In genomic region chr7:96660907-96661306, GRCm38 (mm10) we compare ENCODE assay signal across 9 mouse cellular contexts.
DNase-seq lines count a peak whose midpoint lies in the region; ATAC-seq lines count a peak whose summit lies in the region.
"Had no signal": no experiment of that assay in that cellular context is flagged by ENCODE, and none has a peak within 500 bp of the region (broad histone marks: within the 10 kb centered on the region; RNA-seq: fewer than 3 reads in every experiment).

No protein-coding gene starts in this region.

- DNase-seq in heart, adult 18-20 months = no peak
- DNase-seq in embryonic facial prominence, embryonic 10.5 days (ENCODE audit: low spot score) = no peak
- no peak for DNase-seq in midbrain, embryonic 11.5 days (ENCODE audit: low spot score, missing footprints)
- DNase-seq in right cerebral cortex, postnatal 25 days = no peak
- no peak for DNase-seq in gastrocnemius, postnatal 14 days
- no peak for DNase-seq in embryo, embryonic 9.5 days (ENCODE audit: extremely low spot score)

- no peaks in the 10 kb centered on the region for H3K9me3 ChIP-seq in heart, embryonic 14.5 days (ENCODE audit: control insufficient read depth, low read length)
- H3K9me3 ChIP-seq in embryonic facial prominence, embryonic 10.5 days = no peaks in the 10 kb centered on the region
- H3K9me3 ChIP-seq in hindbrain, embryonic 16.5 days (ENCODE audit: control insufficient read depth, low read length) = no peaks in the 10 kb centered on the region
- H3K9me3 ChIP-seq in midbrain, embryonic 11.5 days (ENCODE audit: control insufficient read depth, low read length) = no peaks in the 10 kb centered on the region

- H3K27ac ChIP-seq in heart, embryonic 14.5 days (replicated peaks in 1 of 2; ENCODE audit: control insufficient read depth in 1 of 2, insufficient read depth in 1 of 2, low read depth in 2 of 2, low read length in 2 of 2) = 0 out of 4 replicates have a peak overlapping the region, but pooled peaks of 1 of the 2 experiments have one; percentile 44
- peak overlapping the region; percentile 78 for H3K27ac ChIP-seq in embryonic facial prominence, embryonic 10.5 days (replicated peaks)
- H3K27ac ChIP-seq in hindbrain, embryonic 16.5 days (ENCODE audit: low read depth, low read length) = no peak overlapping the region
- H3K27ac ChIP-seq in midbrain, embryonic 11.5 days (ENCODE audit: low read depth, low read length) = no peak overlapping the region

- intact Hi-C loops in gastrocnemius, postnatal 14 days (cut with DNase I; ENCODE audit: low total_unique reads) = no loop called here

- peaks cover 23 to 36% of the 10 kb centered on the region in 2 experiments for H3K4me1 ChIP-seq in heart, embryonic 14.5 days (ENCODE audit: control insufficient read depth in 2 of 2, insufficient read depth in 2 of 2, low read length in 2 of 2)
- peaks cover 89% of the 10 kb centered on the region for H3K4me1 ChIP-seq in embryonic facial prominence, embryonic 10.5 days
- peaks cover 8% of the 10 kb centered on the region for H3K4me1 ChIP-seq in hindbrain, embryonic 16.5 days (ENCODE audit: control insufficient read depth, insufficient read depth, low read depth, low read length)
- peaks cover 30% of the 10 kb centered on the region for H3K4me1 ChIP-seq in midbrain, embryonic 11.5 days (ENCODE audit: control insufficient read depth, insufficient read depth, low read length)

- no peaks in the 10 kb centered on the region for H3K36me3 ChIP-seq in heart, embryonic 14.5 days (ENCODE audit: control insufficient read depth, insufficient read depth, low read length)
- H3K36me3 ChIP-seq in embryonic facial prominence, embryonic 10.5 days (replicated peaks) = no peaks in the 10 kb centered on the region
- H3K36me3 ChIP-seq in hindbrain, embryonic 16.5 days (ENCODE audit: control insufficient read depth, insufficient read depth, low read length) = no peaks in the 10 kb centered on the region
- H3K36me3 ChIP-seq in midbrain, embryonic 11.5 days (ENCODE audit: control insufficient read depth, insufficient read depth, low read length) = no peaks in the 10 kb centered on the region

- no peak overlapping the region for H3K9ac ChIP-seq in heart, embryonic 14.5 days (ENCODE audit: low read length)
- H3K9ac ChIP-seq in hindbrain, embryonic 16.5 days (ENCODE audit: low read depth, low read length) = no peak overlapping the region
- no peak overlapping the region for H3K9ac ChIP-seq in midbrain, embryonic 11.5 days (ENCODE audit: low read length)

- H3K4me2 ChIP-seq in heart, embryonic 14.5 days (ENCODE audit: low read length) = peak overlapping the region; percentile 21; the same call in 1 of the 2 replicates
- no peak overlapping the region for H3K4me2 ChIP-seq in hindbrain, embryonic 16.5 days (ENCODE audit: low read length)
- no peak overlapping the region for H3K4me2 ChIP-seq in midbrain, embryonic 11.5 days

- no peak overlapping the region for H3K4me3 ChIP-seq in heart, embryonic 14.5 days (ENCODE audit: control insufficient read depth in 1 of 2, insufficient read depth in 1 of 2, low read depth in 1 of 2, low read length in 2 of 2)
- no peak overlapping the region for H3K4me3 ChIP-seq in embryonic facial prominence, embryonic 10.5 days
- no peak overlapping the region for H3K4me3 ChIP-seq in hindbrain, embryonic 16.5 days (ENCODE audit: low read length)
- no peak overlapping the region for H3K4me3 ChIP-seq in midbrain, embryonic 11.5 days (ENCODE audit: low read depth, low read length)
- H3K4me3 ChIP-seq: myocyte had no signal

- WGBS in heart, embryonic 14.5 days = 27% methylated on average over 3 of the region's 3 CpGs
- 75% methylated on average over 3 of the region's 3 CpGs for WGBS in embryonic facial prominence, embryonic 10.5 days
- 83% methylated on average over 3 of the region's 3 CpGs for WGBS in hindbrain, embryonic 16.5 days
- WGBS in midbrain, embryonic 11.5 days = 79% methylated on average over 3 of the region's 3 CpGs

- ATAC-seq in heart, embryonic 14.5 days (ENCODE audit: insufficient number of reproducible peaks, insufficient read depth, low FRiP score, low read depth) = peak; percentile 75
- ATAC-seq in hindbrain, embryonic 16.5 days = 0 out of 2 replicates have a peak, but pooled peaks have one; percentile 46
- peak; percentile 41; the same call in 1 of the 2 replicates for ATAC-seq in midbrain, embryonic 11.5 days (ENCODE audit: low FRiP score)

- H3K27me3 ChIP-seq in heart, embryonic 14.5 days (ENCODE audit: control insufficient read depth, insufficient read depth, low read length) = peaks cover 68% of the 10 kb centered on the region
- H3K27me3 ChIP-seq in embryonic facial prominence, embryonic 10.5 days (replicated peaks; ENCODE audit: low read depth, poor library complexity, severe bottlenecking) = peaks cover 8% of the 10 kb centered on the region; the same call in 1 of the 2 replicates
- H3K27me3 ChIP-seq in hindbrain, embryonic 16.5 days (replicated peaks; ENCODE audit: control insufficient read depth, insufficient read depth, low read length) = no peaks in the 10 kb centered on the region
- H3K27me3 ChIP-seq in midbrain, embryonic 11.5 days (ENCODE audit: control insufficient read depth, insufficient read depth, low read length) = no peaks in the 10 kb centered on the region; the same call in 1 of the 2 replicates
